Mouse (Mus musculus) C2C12 (cell line): Measurements from ENCODE around the gene Dcun1d4. TPM values are rescaled to one million over a fixed set of nuclear protein-coding genes. Genes with fewer than 3 reads are reported as not detected.

ENCODE experiments used
- H3K27me3 ChIP-seq: one replicate; pipeline ENCODE4 v1.6.1; 2011; ENCODE audit not compliant: control insufficient read depth, insufficient read depth, insufficient read length
- H3K36me3 ChIP-seq: one replicate; pipeline ENCODE4 v1.6.1; 2011; ENCODE audit not compliant: control insufficient read depth, insufficient read depth
- H3K4me3 ChIP-seq: one replicate; pipeline ENCODE4 v1.5.1; 2011; ENCODE audit warnings: mild to moderate bottlenecking, control low read depth; ENCODE audit not compliant: poor library complexity, insufficient read depth, severe bottlenecking
- H3K79me2 ChIP-seq: one replicate; pipeline ENCODE4 v1.6.1; 2011; ENCODE audit not compliant: control insufficient read depth, insufficient read depth
- H3K79me3 ChIP-seq: one replicate; pipeline ENCODE4 v1.6.1; 2011; ENCODE audit warnings: low read depth, control low read depth
- H3ac ChIP-seq: one replicate; pipeline ENCODE3; 2011; ENCODE audit warnings: low read depth; ENCODE audit not compliant: control insufficient read depth, insufficient read length
- CEBPB ChIP-seq: IDR thresholded peaks from one replicate; pipeline ENCODE4 v1.6.1; 2011; ENCODE audit warnings: low read depth, mild to moderate bottlenecking, control low read depth, moderate library complexity
- CTCF ChIP-seq: IDR thresholded peaks from one replicate; pipeline ENCODE4 v1.5.1; 2011; ENCODE audit not compliant: control insufficient read depth, insufficient read depth, insufficient read length
- FOSL1 ChIP-seq: IDR thresholded peaks from one replicate; pipeline ENCODE4 v1.8.0; 2011; ENCODE audit warnings: mild to moderate bottlenecking, low read length; ENCODE audit not compliant: poor library complexity, insufficient read depth, severe bottlenecking
- MAX ChIP-seq: IDR thresholded peaks from one replicate; pipeline ENCODE4 v1.6.1; 2011; ENCODE audit warnings: mild to moderate bottlenecking, control low read depth
- MYOD1 ChIP-seq: IDR thresholded peaks from one replicate; pipeline ENCODE4 v1.6.1; 2011; ENCODE audit warnings: low read depth; ENCODE audit not compliant: control insufficient read depth, insufficient read length
- MYOG ChIP-seq: IDR thresholded peaks from one replicate; pipeline ENCODE4 v1.6.1; 2011; ENCODE audit not compliant: control insufficient read depth, insufficient read length; ENCODE audit errors: extremely low read depth
- USF1 ChIP-seq: IDR thresholded peaks from one replicate; pipeline ENCODE4 v1.6.1; 2011; ENCODE audit warnings: low read depth, mild to moderate bottlenecking, control low read depth, moderate library complexity
- polyA plus RNA-seq: library from polyadenylated mRNA; unstranded; fragments of >200 nt; fragmentation: generic; extraction: Trizol; gene quantifications from one replicate; pipeline ENCODE4 v1.2.1, GENCODE M21; 2012; ENCODE audit warnings: missing spikeins

Dcun1d4 gene
- polyA plus RNA-seq, 1 experiment = 3.3 TPM

DNA sequence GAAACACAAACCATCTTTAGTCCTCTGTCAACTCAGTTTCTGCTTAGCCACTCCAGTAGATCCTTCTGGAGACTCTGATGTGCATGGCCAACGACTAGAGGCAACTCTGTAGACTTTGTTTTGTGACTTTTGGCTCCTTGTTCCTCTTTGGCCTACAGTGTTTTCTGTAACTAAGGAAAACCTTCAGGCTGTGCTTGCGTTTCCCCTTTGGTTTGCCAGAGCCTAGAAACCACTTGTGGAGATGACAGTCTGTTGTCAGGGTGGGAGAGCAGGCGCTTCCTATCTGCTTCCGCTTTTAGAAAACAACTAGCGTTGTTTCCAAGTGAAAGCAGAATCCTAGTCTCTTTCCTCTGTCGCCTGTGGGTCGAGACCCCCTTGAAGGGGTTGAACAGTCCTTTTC, 67.4 kb downstream of the Dcun1d4 start:
- no peaks in the 10 kb centered on the region for H3K27me3 ChIP-seq
- H3K79me3 ChIP-seq = no peaks in the 10 kb centered on the region
- no peak for TF ChIP-seq CEBPB
- no peak for TF ChIP-seq MYOG
- no peak for TF ChIP-seq MYOD1
- TF ChIP-seq MAX = no peak
- no peak for TF ChIP-seq FOSL1
- TF ChIP-seq CTCF = no peak
- TF ChIP-seq USF1 = no peak
- no peak overlapping the region for H3K4me3 ChIP-seq
- peaks cover 6% of the 10 kb centered on the region for H3K36me3 ChIP-seq
- no peak overlapping the region for H3ac ChIP-seq
- H3K79me2 ChIP-seq = no peaks in the 10 kb centered on the region

- no peaks in the 10 kb centered on the region for H3K79me3 ChIP-seq
- no peak for TF ChIP-seq MAX
- no peak for TF ChIP-seq MYOD1
- no peak for TF ChIP-seq CTCF
- TF ChIP-seq USF1 = no peak
- no peak for TF ChIP-seq MYOG
- TF ChIP-seq CEBPB = no peak
- TF ChIP-seq FOSL1 = no peak
- no peak overlapping the region for H3K4me3 ChIP-seq
- no peaks in the 10 kb centered on the region for H3K79me2 ChIP-seq
- no peak overlapping the region for H3ac ChIP-seq
- no peaks in the 10 kb centered on the region for H3K27me3 ChIP-seq
- peaks cover 6% of the 10 kb centered on the region for H3K36me3 ChIP-seq
Measured at GRCm38 (mm10) chr5:73548838-73549237, 68.0 kb downstream of the Dcun1d4 start.

DNA sequence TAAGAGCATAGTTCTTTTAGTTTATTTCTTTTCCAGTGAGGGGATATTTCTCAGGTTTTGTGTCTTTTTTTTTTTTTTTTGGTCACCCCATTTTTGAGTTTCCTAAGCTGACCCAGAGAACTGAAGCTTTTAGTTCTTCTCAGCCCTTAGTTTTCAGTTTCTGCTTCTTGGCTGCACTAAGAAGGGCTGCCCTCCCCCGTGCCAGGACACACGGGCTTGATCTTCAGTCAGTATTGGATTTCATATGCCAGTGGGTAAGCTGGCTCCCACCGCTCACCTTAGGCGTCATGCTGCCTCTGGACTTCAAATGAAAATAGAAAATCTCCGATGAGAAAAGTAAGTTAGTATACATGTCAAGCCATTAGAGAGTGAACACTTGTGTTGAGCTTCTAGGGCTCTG, 71.0 kb downstream of the Dcun1d4 start:
- TF ChIP-seq USF1 = no peak
- no peak for TF ChIP-seq MYOG
- TF ChIP-seq CEBPB = no peak
- TF ChIP-seq MYOD1 = no peak
- no peak for TF ChIP-seq MAX
- TF ChIP-seq CTCF = no peak
- no peak for TF ChIP-seq FOSL1
- Histone ChIP-seq H3K4me3 (no peak overlapping the region), H3K36me3 (peaks cover 6% of the 10 kb centered on the region), H3ac (no peak overlapping the region), H3K79me2 (no peaks in the 10 kb centered on the region), H3K79me3 (no peaks in the 10 kb centered on the region), H3K27me3 (no peaks in the 10 kb centered on the region)

- peaks cover 6% of the 10 kb centered on the region for H3K36me3 ChIP-seq
- no peak overlapping the region for H3ac ChIP-seq
- H3K27me3 ChIP-seq = no peaks in the 10 kb centered on the region
- no peak overlapping the region for H3K4me3 ChIP-seq
- H3K79me2 ChIP-seq = no peaks in the 10 kb centered on the region
- TF ChIP-seq CEBPB (no peak), MAX (no peak), USF1 (no peak), CTCF (no peak), MYOD1 (no peak), FOSL1 (no peak), MYOG (no peak)
- no peaks in the 10 kb centered on the region for H3K79me3 ChIP-seq
Measured at GRCm38 (mm10) chr5:73553903-73554302, 73.1 kb downstream of the Dcun1d4 start.

DNA sequence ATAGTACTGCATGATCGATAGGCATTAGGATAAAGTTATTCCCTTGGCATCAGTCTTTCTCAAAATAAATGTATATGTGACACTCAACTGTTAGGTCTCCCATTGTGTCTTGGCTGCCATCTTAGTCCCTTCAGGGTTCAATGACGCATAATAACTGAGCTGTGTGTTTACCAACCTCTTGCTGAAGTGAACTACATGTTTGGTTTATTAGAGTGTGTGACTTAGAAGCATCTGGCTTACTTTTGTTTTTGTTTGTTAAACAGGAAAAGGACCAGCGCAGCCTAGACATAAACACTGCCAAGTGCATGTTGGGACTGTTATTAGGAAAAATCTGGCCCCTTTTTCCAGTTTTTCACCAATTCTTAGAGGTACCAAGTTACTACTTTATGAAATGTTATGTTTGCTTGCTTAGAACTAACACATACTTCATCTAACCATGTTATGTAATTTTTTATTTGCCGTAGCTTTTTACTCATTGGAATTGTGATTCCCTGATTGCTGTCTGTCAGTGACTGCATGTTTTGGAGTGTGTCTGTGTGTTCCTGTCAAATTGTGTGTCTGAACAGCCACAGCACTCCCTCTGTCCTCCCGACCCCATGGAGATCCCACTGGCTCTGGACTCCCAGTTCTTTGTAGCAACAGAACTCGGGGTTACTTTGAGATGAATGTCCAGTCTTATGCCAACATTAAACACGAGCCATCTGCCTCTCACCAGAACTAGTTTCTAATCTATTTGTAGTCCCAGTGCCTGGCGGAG, 74.5 kb downstream of the Dcun1d4 start:
- Histone ChIP-seq H3ac (no peak overlapping the region), H3K79me3 (no peaks in the 10 kb centered on the region), H3K36me3 (peaks cover 6% of the 10 kb centered on the region), H3K4me3 (no peak overlapping the region), H3K27me3 (no peaks in the 10 kb centered on the region), H3K79me2 (no peaks in the 10 kb centered on the region)
- TF ChIP-seq MYOD1 = no peak
- no peak for TF ChIP-seq FOSL1
- no peak for TF ChIP-seq CEBPB
- no peak for TF ChIP-seq MYOG
- TF ChIP-seq MAX = no peak
- TF ChIP-seq USF1 = no peak
- no peak for TF ChIP-seq CTCF
